Mouse (Mus musculus): ENCODE data around the gene Ralgps1. TPM values are rescaled to one million over a fixed set of nuclear protein-coding genes. Genes with fewer than 3 reads are reported as not detected.
A peak's percentile ranks its signal among the peaks of the same experiment; 100 is the strongest.
"Not testable (repeated sequence)": the region's sequence is repeated elsewhere in the genome, so short reads cannot be mapped to it uniquely, and the experiment has no call there.

Gene Ralgps1
- total RNA-seq, 2 experiments from 2014 or later = 2.0 to 3.3 TPM

DNA sequence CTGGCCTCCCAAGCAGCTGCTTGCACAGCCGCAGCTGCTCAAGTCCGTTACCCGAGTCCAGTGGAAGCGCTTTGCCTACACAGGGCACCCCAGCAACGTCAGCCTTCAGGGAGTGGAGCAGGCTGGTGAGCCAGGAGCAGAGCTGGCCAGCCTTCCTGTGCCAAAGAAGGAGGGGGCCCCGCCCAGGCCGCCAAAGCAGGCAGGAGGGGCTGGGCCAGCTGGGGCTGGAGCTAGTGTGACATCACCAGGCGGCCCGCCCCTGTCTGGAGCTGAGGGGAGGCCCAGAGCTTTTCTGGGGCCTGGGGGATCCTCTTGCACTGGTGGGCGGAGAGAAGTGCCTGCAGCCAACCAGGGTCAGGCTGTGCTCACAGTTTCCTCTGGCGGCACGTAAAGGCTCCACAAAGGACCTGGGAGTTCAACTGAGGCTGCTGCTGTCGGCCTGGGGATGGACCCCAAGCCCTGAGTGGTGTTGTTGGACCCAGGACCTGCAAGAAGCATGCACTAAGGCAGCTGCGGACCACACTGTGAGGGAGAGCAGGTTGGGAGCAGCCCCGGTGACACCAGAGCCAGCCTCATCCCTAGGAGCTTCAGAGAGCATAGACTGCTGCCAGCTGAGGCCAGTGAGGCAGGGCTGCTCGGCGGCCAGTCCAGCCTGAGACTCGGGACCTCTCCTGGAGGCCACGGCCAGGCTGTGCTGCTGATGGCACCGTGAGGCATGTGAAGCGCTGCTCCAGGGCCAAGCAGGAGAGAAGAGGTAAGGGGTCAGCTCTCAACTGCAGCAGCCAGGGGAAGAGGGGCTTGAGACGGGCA lies 155.4 kb downstream of the Ralgps1 start, which contains the start of gene Angptl2:
TSS of gene Angptl2 (plus strand) at position 370 of the 810 bp plus-strand sequence.
- DNase-seq (ENCODE audit: low spot score) = peak; percentile 94

DNA sequence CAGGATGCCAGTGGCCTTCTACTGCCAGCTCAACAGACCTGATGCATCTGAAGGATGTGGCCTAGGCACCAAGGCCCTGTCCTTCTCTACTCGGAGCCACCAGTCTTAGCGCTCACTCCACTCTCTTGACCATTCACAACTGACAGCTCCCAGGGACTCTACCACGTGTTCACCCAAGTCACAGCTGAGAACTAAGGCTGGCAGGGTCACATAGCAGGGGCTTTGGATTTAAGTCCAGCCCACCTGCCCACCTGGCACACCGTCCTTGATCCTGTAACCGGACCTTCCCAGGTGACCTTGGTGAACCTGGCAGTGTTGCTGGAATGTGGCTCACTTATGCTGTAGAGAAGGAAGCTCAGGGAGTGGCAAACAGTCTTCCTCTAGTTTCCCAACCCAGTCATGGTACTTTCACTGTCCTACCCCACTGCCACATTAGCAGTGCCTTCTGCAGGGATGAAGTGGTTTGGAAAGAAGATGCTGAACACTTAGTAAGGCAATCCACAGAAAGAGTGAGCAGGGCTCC lies 156.0 kb downstream of the Ralgps1 start:
- no peak for DNase-seq (ENCODE audit: low spot score)

DNA sequence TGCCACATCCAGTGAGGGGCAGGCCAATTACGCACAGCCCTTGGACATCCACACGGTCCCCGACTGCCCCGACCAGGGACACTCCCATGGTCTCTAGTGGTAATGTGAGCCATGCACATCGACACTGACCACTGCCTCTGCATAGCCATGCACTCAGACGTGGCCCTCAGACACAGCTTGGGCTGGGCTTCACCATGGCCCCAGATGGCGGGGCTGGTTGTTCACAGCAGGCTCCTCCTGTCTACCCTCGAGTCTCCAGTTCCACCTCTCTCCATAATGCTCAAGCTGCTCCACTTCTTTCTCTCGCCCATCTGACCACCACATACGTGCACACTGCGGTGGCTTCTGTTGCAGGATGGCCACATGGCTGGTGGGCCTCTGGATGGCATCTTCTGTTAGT lies 160.0 kb downstream of the Ralgps1 start:
- DNase-seq (ENCODE audit: low spot score) = not testable (repeated sequence)

DNA sequence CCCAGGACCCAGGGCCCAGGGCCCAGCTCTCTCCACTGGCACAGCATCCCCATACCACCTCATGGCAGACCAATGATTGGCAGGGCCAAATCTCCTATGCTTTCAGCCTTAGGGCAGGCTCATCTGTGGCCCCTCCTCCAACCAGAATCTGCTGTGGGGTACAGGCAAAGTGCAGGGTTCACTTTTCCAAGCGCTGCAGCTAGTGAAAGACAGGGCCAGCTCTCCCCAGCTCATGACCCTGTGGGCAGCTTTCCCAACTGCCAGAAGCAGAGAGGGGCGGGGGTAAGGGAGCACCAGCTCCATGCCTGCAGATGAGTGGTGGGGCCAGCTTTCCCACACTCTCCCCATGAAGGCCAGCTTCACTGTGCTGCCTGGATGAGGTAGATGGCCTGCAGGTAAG lies 160.4 kb downstream of the Ralgps1 start:
- DNase-seq (ENCODE audit: low spot score) = no peak

DNA sequence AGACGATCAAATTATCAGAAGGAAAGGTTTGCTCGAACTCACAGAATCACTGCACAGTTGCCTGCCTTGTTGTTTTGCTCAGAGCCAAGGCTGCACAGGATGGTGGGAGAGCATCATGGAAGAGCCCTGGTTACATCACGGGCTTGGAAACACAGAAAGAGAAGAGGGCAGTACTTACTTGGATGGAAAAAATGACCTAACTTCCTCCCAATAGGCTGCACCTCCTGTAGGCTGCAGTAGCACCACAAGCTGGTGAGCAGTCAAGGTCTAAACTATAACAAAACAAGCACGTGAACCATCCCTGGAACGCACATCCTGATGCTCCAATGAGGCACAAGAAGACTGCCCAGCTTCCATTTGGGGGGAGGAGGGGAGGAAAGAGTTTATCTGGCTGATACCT lies 163.2 kb downstream of the Ralgps1 start:
- DNase-seq (ENCODE audit: low spot score) = no peak

DNA sequence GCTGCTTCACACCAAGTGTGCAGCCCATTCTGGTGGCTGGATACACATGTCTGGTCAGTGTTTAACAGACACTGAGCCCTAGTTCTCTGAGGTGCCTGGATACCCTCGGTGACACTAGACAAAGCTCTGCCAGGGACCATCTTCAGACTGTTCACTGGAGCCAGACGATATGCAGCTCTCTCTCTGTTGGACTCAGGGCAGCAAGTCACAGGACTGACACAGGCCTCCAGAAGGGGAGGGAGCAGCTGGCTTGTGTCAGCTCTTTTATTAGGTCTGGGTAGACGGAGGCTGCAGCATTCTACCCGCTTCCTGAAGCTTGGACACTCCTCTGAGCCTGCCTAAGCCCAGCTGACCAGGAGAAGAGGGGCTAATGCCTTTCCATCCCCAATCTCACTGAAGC lies 164.2 kb downstream of the Ralgps1 start:
- DNase-seq (ENCODE audit: low spot score) = peak; percentile 46

DNA sequence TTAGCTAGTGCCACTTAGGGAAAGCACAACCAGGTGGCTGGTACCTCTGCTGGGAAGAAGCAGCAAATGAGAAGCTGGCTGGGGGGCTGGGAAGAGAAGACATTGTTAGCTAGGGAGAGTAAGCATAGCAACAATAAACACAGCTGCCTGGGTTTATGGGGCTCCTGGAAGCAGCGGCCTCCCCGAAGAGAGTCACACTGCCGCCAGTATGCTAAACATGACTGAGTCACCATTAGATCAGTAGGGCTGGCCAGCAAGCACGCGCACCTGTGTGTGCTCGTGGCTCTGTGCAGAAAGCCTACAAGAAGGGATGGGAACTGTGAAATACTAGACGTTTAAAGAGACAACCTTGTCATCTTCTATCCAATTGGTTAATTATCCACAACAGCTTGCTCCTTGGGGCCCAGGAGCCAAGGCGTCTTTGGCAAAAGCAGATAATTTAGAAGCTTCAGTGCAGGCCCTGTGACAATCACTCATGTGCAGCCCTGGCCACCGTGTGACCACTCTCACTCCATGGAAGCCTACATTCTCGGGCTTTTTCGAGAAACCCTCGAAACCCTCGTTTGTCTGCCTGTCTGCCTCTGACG lies 165.3 kb downstream of the Ralgps1 start:
- DNase-seq (ENCODE audit: low spot score) = no peak

DNA sequence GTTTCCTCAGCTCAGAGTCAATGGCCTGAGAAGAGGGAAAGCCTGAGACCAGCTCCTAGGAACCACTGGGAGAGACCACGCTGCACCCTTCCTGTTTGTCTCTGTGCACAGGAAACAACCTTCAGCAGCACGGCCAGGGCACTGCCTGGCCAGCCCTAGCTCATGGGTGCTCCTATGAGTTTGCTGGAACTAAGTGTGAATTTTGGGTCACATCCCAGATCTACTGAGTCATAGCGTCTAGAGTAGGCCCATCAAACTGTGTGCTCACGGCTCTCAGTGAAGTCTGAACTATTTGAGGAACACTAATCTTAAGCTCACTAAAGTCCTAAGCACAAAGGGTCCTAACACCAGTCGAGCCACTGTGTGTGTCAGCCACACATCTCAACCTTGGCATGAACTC lies 166.3 kb downstream of the Ralgps1 start:
- DNase-seq (ENCODE audit: low spot score) = no peak

DNA sequence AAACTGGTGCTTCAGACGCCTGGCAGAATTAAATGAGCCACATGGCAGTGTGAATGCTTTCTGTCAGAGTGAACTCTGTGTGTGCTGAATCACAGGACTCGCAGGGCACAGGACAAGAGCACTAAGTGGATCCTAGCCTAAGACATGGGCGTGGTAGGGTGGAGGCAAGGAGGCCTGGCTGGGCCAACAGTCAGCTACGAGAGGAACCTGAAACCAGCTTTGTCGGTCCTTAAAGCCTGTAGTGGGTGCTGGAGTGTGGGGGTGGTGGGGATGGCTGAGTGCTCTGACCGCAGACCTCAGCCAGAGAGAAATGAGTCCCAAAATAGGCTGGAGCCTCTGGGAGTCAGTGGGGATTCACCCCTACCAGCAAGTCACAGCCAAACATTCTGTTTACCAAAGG lies 168.0 kb downstream of the Ralgps1 start:
- DNase-seq (ENCODE audit: low spot score) = peak; percentile 61

DNA sequence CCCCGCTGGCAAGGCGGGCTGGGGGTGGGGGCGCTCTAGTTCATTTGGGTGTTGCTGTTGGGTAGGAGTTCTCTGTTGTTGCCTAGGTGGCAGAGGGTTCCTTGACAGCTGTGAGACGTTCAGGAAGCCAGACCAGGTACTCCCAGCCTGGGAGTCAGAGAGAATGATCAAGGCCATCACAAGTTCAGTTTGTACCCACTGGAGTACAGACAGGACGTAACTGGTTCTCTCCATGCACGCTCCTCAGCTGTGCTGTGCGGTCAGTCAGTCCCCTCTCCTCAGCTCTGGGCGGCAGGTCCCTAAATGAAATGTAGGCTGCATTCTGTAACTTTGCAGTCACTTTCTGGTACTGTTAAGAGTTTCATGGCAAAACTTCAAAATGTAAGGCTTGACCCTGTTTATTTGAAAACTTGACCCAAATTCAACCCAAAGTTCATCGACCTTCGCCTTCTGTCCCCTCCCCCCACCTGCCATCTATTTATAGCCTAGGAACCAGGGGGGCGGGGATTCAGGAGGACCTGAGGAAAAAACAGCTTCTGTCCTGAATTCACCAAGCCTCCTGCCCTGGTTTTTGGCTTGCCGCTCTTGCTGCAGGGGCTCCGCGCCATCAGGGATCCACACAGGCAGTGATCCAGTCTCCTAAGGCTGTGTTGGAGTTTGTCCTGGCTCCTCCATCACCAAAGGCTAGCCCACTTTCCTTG lies 170.8 kb downstream of the Ralgps1 start:
- no peak for DNase-seq (ENCODE audit: low spot score)

DNA sequence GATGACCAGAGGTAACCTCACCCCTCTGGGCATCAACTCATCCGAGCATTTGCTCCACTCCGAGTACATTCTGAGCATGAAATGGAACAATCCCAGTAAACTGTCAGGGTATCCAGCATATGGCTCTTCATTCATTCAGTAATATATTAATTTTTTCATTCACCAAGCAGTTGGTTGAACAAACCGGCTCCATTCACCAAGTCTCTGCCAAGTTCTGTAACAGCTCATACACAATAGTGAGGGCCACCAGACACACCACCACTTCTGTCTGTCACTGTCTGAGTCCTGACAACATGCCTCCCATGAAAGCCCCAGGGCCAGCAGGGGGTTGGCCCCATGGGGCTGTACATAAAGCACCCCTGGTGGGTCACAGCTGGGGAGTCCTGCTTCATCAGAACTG lies 181.3 kb downstream of the Ralgps1 start:
- no peak for DNase-seq (ENCODE audit: low spot score)

DNA sequence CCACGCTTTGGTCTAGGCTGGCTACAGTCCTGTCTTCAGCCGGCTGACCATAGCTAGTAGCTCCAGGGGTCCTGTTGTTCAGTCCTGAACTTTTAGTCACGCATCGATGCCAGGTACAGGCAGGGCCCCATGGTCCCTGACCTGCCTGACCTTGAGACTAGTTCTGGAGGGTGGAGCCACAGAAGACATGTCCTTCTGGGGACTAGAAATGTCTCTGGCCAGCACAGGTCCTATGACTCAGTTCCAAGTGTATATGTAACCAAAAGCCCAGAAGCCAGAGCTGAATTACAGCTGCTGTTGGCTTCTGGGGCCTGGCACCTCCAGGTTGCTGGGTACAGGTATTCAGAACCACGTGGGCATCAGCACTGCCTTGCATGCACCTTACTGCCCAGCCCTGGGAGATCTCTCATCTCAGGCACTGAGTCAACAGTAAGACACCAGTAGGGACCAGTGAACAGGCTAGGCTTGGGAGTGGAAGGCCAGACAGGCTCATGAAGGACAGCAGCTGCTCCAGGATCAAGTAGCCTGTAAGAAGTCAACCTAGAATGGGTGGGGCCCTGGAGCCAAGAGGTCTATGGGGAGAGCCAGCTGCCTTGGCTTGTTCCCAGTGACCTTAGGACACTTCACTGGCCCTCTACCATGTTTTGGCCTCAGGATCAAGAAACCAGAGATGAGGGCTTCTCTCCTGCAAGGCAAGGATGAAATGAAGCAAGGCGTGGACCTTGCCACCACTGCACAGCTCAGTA lies 182.2 kb downstream of the Ralgps1 start:
- peak; percentile 89 for DNase-seq (ENCODE audit: low spot score)

DNA sequence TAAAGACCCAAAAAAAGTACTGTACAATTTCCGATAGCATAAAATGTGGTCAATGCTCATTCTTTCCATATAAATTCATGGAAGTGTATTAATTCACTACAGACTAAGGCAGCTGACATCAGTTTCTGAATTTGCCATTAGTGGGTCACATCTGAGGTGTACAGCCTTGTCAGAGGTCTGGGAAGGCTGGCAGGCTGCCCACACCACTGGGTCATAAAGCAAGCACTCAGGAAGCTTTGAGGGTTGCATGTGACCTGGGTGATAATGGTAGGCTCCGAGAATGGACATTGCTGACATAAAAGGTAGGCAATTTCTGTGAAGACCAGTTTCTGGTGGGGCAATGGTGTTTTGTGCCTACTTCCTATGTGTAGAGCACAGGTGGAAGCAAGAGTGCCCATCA lies 183.4 kb downstream of the Ralgps1 start:
- no peak for DNase-seq (ENCODE audit: low spot score)

DNA sequence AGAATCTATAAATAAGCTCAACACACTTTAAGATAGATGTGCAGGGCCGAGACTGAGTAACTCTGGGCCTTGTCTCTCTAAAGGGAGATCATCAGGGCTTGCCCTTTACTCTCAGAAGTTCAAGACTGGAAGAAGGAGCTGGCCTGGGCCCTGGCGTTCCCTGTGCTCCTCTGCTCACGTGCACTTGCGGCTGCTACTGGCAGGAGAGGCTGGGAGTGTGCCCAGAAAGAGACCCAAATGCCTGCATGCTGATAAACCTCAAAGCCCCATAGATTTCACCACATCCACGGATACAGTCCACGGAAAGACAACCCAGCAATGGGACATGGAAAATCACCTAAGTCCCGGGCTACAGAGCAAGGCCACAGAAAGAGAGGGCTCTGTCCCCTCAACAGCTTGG lies 184.8 kb downstream of the Ralgps1 start:
- no peak for DNase-seq (ENCODE audit: low spot score)

DNA sequence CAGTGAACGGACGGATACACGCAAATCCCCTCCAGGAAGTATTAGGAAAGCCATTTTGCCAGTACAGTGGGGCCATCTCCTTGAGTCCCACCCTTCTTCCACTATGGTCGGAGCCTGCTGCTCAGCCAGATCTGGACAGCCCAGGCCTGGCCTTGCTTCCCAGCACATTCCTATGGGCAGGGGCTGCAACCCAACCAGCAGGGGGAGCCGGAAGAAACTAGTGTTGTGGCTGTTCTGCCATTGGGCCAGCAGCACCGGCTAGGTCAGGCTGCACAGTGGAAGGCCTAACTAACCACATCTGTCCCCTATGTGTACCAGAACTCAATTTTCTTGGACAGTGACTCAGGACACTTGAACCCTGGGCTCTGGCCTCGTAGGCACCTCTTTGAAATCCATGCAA lies 186.0 kb downstream of the Ralgps1 start:
- peak; percentile 57 for DNase-seq (ENCODE audit: low spot score)

DNA sequence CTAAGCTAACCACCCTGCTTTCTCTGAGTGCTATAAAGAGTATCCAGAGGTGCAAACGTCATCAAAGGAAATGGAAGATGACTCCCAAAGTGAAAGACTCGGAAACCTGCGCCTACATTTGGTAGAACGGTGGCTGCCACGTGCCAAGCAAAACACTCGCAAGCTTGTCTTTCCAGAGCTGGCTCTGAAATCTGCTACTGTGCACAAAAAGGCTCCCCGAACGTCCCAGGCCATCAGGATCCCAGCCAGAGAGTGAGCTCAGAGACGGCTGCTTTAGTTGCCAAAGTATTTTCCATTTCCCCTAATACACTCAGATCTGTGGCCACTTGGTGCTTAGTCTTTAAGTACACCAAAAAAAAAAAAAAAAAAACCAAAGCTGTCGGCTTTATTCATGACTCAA lies 186.6 kb downstream of the Ralgps1 start:
- peak; percentile 81 for DNase-seq (ENCODE audit: low spot score)

DNA sequence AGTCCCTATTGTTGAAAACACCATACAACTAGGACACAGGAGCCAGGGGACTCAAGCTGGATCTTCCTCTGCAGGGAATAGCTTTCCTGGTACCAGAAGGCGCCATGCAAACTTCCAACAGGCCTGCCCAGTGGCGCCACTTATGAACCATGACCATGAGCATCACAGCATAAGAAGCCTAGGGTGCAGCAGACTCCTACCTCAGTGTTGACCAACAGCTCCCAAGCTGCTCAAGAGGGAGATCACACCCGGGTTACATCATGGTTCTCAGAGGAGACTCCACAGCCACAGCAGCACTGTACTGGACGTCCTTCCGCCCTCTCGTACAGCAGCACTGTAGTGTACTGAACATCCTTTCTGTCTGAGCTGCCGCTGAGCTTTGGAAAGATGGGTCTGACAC lies 188.0 kb downstream of the Ralgps1 start:
- no peak for DNase-seq (ENCODE audit: low spot score)

DNA sequence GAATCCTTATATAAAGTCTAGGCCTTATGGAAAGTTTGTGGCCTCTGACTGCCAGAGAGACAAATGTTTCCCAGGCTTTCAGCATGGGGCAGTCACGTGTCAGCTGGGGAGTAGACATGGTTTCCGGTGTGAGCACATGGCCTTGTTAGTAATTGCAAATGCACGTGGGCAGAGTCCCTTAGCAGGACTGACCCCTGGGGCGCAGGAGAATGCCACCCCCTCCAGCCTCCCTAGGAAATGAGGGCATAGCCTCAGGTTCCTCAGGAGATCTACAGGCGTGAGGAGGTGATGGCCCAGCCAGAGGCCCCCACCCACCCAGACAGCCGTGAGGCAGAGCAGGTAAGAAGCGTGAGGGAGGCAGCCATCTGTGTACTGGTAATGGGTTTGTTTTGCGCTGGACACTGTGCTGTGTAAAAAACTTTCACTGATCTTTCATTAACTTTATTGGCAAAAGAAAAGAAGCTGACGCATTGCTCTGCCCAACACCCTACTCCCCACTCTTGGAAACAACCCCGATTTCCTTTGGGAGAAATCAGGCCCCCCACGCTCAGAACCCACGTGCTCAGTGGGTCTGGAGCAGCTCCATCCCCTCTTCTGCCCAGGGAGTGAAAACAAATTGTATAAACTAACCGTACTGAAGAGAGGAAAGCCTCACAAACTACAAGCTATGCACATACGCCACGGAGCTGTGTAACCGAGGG lies 191.2 kb downstream of the Ralgps1 start:
- DNase-seq (ENCODE audit: low spot score) = no peak

DNA sequence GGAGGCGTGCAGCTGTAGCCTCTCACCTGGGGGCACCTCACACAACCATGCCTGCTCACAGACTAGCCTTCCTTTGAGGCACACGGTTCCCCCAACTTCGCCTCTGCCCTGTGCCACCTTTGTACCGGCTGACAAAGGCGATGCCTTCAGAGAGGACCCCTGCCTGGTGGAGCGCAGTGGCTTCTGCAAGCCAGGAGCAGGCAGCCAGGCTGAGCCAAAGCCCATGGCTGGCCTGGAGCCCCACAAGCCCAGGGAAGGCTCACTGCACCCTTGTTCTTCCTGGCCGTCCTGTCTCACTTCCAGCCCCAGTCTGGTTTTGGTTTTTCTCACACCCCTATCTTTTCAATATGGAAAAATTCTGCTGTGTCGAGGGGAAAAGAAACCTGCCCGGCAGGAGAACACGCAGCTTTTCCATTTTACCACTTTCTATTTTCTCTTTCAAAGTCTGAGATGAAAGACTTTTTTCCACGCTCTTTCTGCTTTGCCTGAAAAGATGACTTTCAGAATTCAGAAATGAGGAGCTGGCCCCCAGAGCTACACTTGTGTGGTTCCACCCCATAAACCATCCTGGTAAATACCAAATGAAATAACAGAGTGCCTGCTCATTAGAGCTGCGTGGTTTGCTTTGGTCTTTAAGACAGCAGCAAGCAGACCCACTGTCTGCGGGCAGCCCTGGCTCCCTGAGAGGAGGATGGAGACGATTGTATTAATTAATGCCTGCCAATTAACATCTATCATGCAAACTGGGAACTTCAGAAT lies 191.9 kb downstream of the Ralgps1 start:
- DNase-seq (ENCODE audit: low spot score) = no peak

DNA sequence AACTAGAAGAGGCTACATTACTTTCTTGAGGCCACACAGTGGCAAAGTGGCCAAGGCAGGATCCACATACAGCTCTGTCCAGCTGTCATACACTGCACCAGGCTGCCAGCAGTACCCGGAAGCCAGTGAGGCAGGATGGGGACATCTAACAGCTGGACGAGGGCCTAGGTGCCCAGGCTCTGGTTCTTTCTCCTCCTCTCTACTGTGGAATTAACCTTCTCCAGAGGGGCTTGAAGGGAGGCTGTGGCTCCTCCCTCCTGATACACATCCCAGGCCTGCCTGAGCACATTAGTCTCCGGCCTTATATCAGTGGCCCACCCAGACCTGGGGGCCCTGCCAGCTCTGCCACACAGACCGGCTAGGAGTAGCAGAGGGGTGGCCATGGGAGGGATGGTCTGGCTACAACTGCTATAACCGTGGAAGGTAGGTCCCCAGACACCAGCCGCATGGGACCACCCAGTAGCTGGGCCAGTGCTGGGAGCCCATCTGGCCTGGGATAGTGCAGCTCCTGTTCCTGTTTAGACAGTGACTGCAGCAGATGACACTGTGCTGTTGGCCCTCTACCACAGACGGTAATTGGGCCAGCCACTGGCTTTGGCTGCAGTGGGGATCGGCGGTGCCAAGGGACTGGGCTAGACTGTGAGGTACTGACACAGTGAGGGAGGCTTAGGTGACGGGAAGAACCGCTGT lies 192.9 kb downstream of the Ralgps1 start:
- peak; percentile 90 for DNase-seq (ENCODE audit: low spot score)

Data from gastrocnemius, adult 18-20 months (tissue).